Mouse (Mus musculus): ENCODE data around the gene Zfp467. TPM values are rescaled to one million over a fixed set of nuclear protein-coding genes. Genes with fewer than 3 reads are reported as not detected.

Gene Zfp467
- total RNA-seq, 2 experiments from 2014 or later = 10.2 to 11.3 TPM

- DNase-seq = no peak
Observed at GRCm38 (mm10) chr6:48440306-48441014, 5.2 kb downstream of the Zfp467 start.

- DNase-seq = no peak
Observed at GRCm38 (mm10) chr6:48439654-48440053, 6.0 kb downstream of the Zfp467 start.

DNA sequence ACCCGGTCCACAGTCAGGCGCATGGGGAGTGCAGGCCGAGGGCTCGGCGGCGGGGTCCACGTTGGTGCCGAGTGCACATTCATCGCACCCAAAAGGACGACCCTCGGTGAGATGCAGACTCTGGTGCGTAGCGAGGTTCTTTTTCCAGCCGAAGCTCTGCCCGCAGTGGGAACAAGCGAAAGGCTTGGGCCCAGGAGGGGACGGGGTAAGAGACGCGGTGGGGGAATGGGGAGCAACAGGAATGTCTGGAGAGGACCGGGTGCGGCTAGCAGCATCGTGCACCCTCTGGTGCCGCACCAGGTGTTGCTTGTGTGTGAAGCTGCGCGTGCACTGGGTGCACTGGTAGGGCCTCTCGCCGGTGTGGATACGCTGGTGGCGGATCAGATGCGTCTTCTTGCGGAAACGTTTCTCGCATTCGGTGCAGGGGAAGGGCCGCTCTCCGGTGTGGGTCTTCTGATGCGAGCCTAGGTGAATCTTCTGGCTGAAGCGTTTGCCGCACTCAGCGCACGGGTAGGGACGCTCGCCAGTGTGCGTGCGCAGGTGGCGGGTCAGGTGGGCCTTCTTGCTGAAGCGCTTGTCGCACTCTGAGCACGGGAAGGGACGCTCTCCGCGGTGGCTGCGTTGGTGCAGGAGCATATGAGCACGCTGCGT is 7.0 kb downstream of the Zfp467 start:
- no peak for DNase-seq

GRCm38 (mm10) chr6:48437679-48438376 is 7.8 kb downstream of the Zfp467 start:
- DNase-seq = no peak

- no peak for DNase-seq
Observed at GRCm38 (mm10) chr6:48435706-48436349, 9.8 kb downstream of the Zfp467 start.

DNA sequence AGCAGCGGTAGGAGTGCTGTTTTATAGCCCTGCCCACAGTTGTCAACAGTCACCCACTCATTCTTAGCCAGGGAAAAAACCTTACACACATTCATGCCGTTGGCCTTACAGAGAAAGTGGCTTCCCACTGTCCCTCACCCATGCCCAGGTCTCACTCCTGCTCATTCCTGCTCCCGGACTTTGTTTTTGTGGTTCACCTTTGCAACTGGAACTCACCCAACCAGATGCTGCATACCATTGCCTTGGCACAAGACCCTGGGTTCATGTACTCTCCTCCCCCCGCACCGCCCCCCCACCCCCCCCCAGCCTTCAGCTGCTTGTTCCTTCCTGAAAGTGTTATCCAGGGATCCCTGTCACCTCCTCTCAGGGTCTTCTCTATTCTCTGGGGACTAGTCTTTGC is 10.5 kb downstream of the Zfp467 start:
- DNase-seq = no peak

DNA sequence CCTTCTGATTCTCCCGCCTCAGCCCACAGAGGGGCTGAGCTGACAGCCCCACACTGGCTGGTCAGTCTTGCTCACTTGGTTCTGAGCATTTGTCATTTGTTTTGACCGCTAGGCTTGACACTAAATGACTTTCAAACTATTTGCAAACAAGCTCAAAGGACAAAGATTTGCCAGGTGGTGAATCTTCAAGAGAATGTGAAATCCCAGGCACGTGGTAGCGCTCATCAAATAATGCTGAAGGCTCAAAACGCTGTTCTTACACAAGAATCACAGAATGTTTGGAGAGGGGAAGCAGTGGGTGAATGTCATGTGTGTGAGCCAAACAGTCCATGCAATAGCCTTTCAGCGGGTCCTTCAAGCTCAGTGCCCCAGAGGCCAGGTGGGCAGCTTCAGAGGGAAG is 11.0 kb downstream of the Zfp467 start:
- DNase-seq = no peak

GRCm38 (mm10) chr6:48432893-48433816 is 12.5 kb downstream of the Zfp467 start:
- DNase-seq = no peak

DNA sequence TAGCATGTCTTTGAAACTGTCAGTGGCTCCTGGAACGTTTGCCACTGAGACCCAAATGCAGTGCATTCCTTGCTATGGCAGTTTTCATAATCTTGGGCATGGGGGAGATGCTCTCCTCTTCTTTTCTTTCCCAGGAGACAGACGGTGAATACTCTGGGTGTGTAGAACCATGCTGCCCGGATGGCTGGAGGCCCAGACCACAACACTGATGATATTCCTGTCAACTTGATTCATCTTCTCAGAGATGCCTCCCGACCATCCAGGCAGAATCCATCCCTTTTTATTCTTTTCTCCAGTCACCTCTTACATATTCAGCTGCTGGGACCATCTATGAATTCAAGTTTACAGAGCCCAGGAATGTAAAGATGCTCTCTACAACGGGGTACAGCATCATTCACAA is 14.9 kb downstream of the Zfp467 start:
- no peak for DNase-seq

GRCm38 (mm10) chr6:48428769-48429557 is 16.7 kb downstream of the Zfp467 start:
- DNase-seq = no peak

GRCm38 (mm10) chr6:48426956-48427355 is 18.7 kb downstream of the Zfp467 start:
- DNase-seq = no peak

DNA sequence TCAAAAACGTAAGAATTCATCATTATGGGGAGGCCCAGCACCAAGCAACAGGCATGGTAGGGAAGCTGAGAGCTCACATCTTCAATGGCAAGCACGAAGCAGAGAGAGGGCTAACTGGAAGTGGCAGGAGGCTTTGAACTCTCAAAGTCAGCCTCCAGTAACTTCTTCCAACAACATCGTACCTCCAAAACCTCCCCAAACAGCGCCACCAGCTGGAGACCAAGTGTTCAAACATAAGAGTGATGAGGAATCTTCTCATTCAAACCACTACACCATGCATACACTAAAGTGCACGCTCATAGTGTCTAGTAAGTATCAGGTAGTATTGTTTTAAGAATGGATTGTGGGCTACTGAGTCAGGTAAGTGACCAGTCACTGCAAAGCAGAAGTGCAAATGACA is 21.6 kb downstream of the Zfp467 start:
- no peak for DNase-seq

- no peak for DNase-seq
Observed at GRCm38 (mm10) chr6:48423336-48423735, 22.3 kb downstream of the Zfp467 start.

DNA sequence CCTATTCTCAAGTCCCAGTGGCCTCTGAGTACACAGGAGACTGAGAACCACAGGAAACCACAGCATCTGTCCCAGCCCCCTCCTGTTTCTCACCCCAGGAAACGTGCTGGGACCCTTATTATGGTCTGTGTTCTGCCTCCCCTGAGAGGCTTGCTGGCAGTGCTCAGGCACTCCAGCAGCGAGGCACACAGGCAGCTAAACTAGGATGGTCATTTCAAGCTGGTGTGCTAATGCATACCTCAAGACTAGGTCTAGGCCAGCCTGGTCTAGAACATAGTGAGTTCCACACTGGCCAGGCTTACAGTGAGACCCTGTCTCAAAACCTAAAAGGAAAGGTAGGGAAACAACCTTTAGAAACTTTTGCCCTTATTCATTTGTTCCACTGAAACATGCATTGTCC is 25.0 kb downstream of the Zfp467 start:
- no peak for DNase-seq

GRCm38 (mm10) chr6:48416486-48416885 is 29.1 kb downstream of the Zfp467 start:
- no peak for DNase-seq

DNA sequence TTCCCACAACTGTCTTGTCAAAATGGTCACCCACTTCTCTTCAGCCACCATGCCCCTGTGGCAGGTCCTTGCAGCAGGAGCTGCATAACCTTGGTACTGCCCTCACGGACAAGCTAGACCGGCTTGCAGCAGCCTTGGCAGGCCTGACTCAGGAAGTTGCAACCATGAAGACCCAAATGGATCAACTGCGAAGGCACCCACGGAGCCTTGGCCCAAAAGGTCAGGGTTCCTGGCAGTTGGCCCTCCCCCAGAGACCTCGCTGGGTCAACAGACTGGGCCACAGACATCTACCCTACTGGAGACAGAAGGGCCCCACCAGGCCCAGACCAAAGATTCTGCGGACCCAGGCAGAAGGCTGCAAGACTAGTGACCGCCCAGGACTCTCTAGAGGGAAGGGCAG is 30.0 kb downstream of the Zfp467 start:
- DNase-seq = no peak

GRCm38 (mm10) chr6:48414886-48415285 is 30.7 kb downstream of the Zfp467 start:
- DNase-seq = no peak

- no peak for DNase-seq
Observed at GRCm38 (mm10) chr6:48413081-48413480, 32.5 kb downstream of the Zfp467 start.

DNA sequence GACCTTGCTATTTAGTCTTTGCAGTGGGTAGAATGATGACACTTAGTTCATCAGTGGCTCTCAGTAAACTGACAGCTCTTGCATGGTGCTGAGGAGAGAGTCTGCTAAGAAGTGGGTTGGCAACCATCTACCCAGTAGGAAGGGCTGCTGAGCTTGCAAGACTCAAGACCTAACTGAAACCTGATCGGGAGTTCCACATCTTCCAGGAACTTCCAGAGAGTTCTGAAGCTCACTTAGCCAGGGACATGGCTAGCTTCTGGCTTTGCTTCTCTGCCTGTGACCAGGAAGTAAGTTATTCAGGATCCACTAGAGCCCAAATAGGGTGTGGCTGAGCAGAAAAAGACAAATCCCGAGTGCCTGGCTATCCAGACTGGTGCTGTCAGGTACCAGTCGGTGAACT is 33.0 kb downstream of the Zfp467 start:
- no peak for DNase-seq

- DNase-seq = no peak
Observed at GRCm38 (mm10) chr6:48412147-48412546, 33.5 kb downstream of the Zfp467 start.

Data from heart, adult 18-20 months (tissue).